Mouse (Mus musculus) thymus, adult 2 months (tissue): ENCODE results near the gene Ncoa7. TPM values are rescaled to one million over a fixed set of nuclear protein-coding genes. Genes with fewer than 3 reads are reported as not detected.

Experiments used
- DNase-seq: peaks from one replicate; pipeline ENCODE4 v3.0.0; 2021
- H3K27ac ChIP-seq: fragments of 200-500 bp; 2 replicates; pipeline ENCODE4 v1.5.1; 2012; ENCODE audit warnings: low read length, control low read depth; ENCODE audit not compliant: control insufficient read depth, insufficient read depth
- H3K27me3 ChIP-seq: fragments of 200-500 bp; 2 replicates; pipeline ENCODE4 v1.6.1; 2012; ENCODE audit warnings: mild to moderate bottlenecking, low read length, moderate library complexity, mixed read lengths; ENCODE audit not compliant: control insufficient read depth, insufficient read depth
- H3K36me3 ChIP-seq: fragments of 200-500 bp; 2 replicates; pipeline ENCODE4 v1.6.1; 2012; ENCODE audit warnings: mild to moderate bottlenecking, low read length, moderate library complexity; ENCODE audit not compliant: control insufficient read depth, insufficient read depth
- H3K4me1 ChIP-seq: fragments of 200-500 bp; replicated peaks from 2 replicates; pipeline ENCODE4 v1.6.1; 2012; ENCODE audit warnings: low read length; ENCODE audit not compliant: control insufficient read depth, insufficient read depth
- H3K4me3 ChIP-seq: fragments of 200-500 bp; 2 replicates; pipeline ENCODE4 v1.5.1; 2012; ENCODE audit warnings: mild to moderate bottlenecking, low read length, control low read depth, moderate library complexity; ENCODE audit not compliant: control insufficient read depth, insufficient read depth
- CTCF ChIP-seq: fragments of 200-500 bp; IDR thresholded peaks from 2 replicates; pipeline ENCODE4 v1.5.1; 2012; ENCODE audit warnings: mild to moderate bottlenecking, control low read depth, low read length, moderate library complexity, borderline replicate concordance; ENCODE audit not compliant: control insufficient read depth, poor library complexity, insufficient read depth; ENCODE audit errors: extremely low read depth
- POLR2A ChIP-seq: fragments of 200-500 bp; IDR thresholded peaks from 2 replicates; pipeline ENCODE4 v1.6.1; 2012; ENCODE audit warnings: mild to moderate bottlenecking, low read length, control low read depth, moderate library complexity; ENCODE audit not compliant: control insufficient read depth, poor library complexity, insufficient read depth; ENCODE audit errors: extremely low read depth
- WGBS: fragments of 180-500 bp; shearing (Covaris S2); methylation state at CpG from one replicate; pipeline ENCODE4 v1.1.7; 2018; 5-methylcytosine and 5-hydroxymethylcytosine counted together
- polyA plus RNA-seq: library from polyadenylated mRNA; depleted of rRNA; stranded (reverse); fragments of >200 nt; gene quantifications from 2 replicates; pipeline ENCODE4 v1.2.3, GENCODE M21; 2012

Gene Ncoa7
- polyA plus RNA-seq, 1 experiment: 7.7 TPM

DNA sequence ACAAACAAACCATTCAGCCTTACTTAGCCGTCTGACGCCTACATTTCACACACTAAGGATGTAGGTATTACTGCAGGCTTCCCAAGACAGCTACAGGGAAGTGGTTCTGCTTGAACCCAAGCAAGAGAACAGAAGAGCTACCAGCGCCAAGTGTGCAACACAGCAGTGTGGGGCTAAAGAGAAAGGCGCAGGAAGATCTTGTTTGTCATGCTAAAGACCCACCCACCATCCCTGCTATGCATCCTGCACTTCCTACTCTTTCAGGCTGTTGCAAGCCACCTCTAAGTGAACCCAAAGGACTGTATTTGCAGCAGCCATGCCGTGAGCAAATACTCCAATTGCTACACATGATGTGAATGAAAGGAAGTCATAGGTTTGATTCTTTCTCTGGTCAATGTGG lies 29.9 kb downstream of the Ncoa7 start:
- no peak for DNase-seq
- Histone ChIP-seq H3K4me1 (0 out of 2 replicates have a peak, but pooled peaks cover 2% of the 10 kb centered on the region), H3K27ac (no peak overlapping the region), H3K27me3 (no peaks in the 10 kb centered on the region), H3K36me3 (no peaks in the 10 kb centered on the region), H3K4me3 (no peak overlapping the region)
- 97% methylated on average over 5 of the region's 5 CpGs for WGBS
- TF ChIP-seq CTCF: no peak
- no peak for TF ChIP-seq POLR2A

DNA sequence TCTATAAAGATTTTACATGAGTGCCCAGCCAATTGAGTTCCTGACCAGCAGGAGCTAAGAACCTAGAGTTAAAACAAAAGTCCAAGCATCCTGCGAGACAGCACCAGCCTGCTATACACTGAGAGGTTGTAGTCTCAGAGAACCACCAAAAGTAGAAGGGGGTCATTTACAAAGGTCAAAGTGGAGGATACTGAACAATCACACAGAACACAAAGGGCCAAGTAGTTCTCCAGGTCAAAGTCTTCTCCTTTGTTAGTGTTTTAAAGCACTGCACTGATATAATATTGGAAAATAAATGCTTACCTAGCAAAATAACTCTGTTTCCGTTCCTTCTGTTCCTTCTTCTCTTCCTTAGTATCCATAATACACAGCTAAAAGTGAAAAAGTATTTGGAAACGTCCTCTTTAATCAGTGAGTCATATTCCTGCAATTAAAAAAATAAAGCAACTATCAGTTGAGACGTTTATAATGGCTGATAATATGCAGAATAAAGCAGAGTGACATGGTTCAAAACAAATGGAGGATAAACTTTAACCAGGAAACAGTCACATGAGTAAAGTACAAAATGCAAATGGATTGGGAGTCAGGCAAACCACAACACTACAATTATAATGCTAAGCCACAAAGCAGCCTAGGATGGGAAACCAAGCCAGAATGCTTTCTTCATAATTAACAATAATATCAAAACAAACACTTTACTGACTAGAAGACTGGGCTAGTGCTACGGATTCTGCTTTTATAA lies 31.5 kb downstream of the Ncoa7 start:
- Histone ChIP-seq H3K4me1 (0 out of 2 replicates have a peak, but pooled peaks cover 2% of the 10 kb centered on the region), H3K36me3 (no peaks in the 10 kb centered on the region), H3K27ac (no peak overlapping the region), H3K27me3 (no peaks in the 10 kb centered on the region), H3K4me3 (no peak overlapping the region)
- WGBS: 91% methylated on average over 5 of the region's 5 CpGs
- no peak for TF ChIP-seq CTCF
- no peak for TF ChIP-seq POLR2A
- DNase-seq: no peak

GRCm38 (mm10) chr10:30768820-30769219 lies 34.3 kb downstream of the Ncoa7 start:
- Histone ChIP-seq H3K27ac (no peak overlapping the region), H3K4me1 (0 out of 2 replicates have a peak, but pooled peaks cover 2% of the 10 kb centered on the region), H3K4me3 (no peak overlapping the region), H3K27me3 (no peaks in the 10 kb centered on the region), H3K36me3 (no peaks in the 10 kb centered on the region)
- TF ChIP-seq CTCF (no peak), POLR2A (no peak)
- no peak for DNase-seq
- WGBS: 100% methylated on average over 1 of the region's 1 CpGs

DNA sequence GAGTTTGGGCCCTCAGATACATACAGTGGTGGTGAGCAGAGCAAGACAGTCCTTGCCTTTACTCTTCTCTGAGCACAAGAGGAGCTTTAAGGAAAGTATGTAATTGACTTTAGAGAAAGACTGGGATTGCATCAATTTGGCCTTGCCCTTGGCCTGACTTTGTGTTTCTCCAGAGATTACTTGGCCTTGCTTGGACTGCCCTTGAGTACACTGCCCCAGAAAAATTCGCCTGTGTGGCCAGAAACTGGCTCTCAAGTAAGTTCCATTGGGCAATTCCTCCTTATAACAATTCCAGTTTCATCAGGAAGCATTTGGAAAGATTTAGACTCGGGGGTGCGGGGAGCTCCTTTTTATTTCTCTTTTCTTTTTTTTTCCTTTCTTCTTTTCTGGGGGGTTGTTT lies 34.9 kb downstream of the Ncoa7 start:
- no peaks in the 10 kb centered on the region for H3K27me3 ChIP-seq
- no peak overlapping the region for H3K4me3 ChIP-seq
- DNase-seq: no peak
- H3K4me1 ChIP-seq: 0 out of 2 replicates have a peak, but pooled peaks cover 2% of the 10 kb centered on the region
- WGBS: 93% methylated on average over 3 of the region's 3 CpGs
- no peaks in the 10 kb centered on the region for H3K36me3 ChIP-seq
- no peak for TF ChIP-seq CTCF
- TF ChIP-seq POLR2A: no peak
- H3K27ac ChIP-seq: no peak overlapping the region

DNA sequence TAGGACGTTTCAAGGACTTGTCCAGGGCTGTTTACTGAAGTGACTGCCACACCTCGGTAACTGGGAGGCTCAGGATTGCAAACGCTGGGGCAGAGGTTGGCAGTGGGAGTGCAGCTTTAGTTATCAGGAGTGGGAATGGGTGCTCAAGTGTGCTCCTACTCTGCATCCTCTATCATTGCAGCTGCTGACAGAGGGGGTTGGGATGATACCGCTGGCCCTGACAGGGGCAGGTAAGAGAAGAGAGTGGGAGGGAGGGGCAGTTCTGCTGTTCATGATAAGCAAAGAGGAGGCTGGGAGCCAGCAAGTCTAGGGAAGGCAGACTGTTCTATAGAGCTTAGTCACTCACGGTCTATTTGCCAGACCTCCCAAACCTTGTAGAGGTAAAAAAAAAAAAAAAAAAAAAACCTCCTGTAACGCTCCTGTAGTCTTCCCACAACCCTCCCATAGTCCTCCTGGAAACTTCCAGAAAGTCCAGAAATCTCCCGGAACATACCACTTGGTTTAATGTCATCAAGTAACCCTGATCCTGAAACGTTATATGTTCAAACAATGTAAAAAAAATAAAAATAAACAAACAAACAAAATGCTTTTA lies 39.9 kb downstream of the Ncoa7 start:
- WGBS: 95% methylated on average over 8 of the region's 8 CpGs
- Histone ChIP-seq H3K4me3 (no peak overlapping the region), H3K36me3 (no peaks in the 10 kb centered on the region), H3K27me3 (no peaks in the 10 kb centered on the region), H3K4me1 (no peaks in the 10 kb centered on the region), H3K27ac (no peak overlapping the region)
- no peak for DNase-seq
- no peak for TF ChIP-seq POLR2A
- no peak for TF ChIP-seq CTCF

- Histone ChIP-seq H3K4me1 (no peaks in the 10 kb centered on the region), H3K27me3 (no peaks in the 10 kb centered on the region), H3K36me3 (no peaks in the 10 kb centered on the region), H3K4me3 (no peak overlapping the region), H3K27ac (no peak overlapping the region)
- no peak for TF ChIP-seq CTCF
- no peak for TF ChIP-seq POLR2A
- WGBS: 94% methylated on average over 4 of the region's 4 CpGs
- no peak for DNase-seq
These were observed 40.7 kb downstream of the Ncoa7 start for GRCm38 (mm10) chr10:30762284-30762964.
